Mouse (Mus musculus): ENCODE data around the gene Hspa12a. TPM values are rescaled to one million over a fixed set of nuclear protein-coding genes. Genes with fewer than 3 reads are reported as not detected.
A peak's percentile ranks its signal among the peaks of the same experiment; 100 is the strongest.
"Not testable (repeated sequence)": the region's sequence is repeated elsewhere in the genome, so short reads cannot be mapped to it uniquely, and the experiment has no call there.

The Hspa12a gene
- total RNA-seq, 1 experiment from 2014 or later, result 60.8 TPM

DNA sequence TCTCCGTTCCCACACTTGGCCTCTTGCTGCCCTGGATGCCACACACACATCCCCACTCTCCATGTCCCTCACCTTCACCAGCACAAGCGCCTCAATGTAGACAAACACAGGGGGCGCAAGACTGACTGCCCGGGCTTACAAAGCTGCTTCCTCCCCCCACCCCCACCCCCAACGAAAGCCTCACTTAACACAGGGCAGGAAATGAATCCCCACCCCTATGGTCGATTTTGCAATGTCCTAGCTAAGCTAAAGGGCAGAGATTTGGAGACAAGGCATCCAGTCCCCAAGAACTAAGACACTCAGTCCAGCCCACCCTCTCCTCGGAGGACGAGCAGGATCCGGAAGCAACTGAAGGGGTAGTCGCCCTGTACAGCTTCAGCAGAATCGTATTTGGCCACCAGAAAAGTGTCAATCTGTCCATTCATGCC, 32.5 kb downstream of the Hspa12a start:
- DNase-seq, result peak; percentile 12

DNA sequence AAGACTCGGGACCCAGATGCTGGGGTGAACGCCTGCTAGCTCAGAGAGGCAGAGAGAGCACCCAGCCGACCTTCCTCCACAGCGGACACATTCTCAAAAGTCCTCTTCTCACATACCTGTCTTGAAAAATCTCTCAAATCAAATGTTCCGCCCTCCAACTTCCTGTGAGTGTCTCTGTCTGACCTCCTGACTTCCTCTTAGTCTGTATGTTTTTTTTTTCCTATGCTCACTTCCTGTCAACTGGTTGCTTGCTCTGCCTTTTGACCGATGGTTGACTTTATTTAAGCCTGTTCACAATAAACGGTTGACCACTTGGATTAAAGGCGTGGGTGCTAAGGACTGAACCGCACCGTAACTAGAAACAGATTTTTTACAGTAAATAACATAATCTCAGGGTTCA, 35.4 kb downstream of the Hspa12a start:
- DNase-seq, result no peak

DNA sequence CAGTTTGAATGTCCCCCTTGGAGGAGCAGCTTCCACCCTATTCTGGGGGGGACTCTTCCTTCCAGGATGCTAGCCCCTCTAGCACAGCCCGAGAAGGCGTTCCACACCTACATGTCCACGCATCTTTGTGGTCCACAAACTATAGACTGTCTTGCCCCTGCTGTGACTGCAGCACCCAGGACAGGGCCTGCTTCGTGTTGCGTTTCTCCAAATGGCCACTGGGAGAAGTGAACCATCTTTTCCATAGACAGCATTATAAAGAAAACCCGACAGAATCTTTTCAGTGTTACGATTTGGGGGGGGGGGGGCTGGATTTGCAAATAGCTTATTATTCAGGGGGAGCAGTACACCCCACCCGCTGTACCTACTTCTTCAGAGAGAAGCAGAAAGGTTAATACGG, 36.8 kb downstream of the Hspa12a start:
- DNase-seq, result no peak

DNA sequence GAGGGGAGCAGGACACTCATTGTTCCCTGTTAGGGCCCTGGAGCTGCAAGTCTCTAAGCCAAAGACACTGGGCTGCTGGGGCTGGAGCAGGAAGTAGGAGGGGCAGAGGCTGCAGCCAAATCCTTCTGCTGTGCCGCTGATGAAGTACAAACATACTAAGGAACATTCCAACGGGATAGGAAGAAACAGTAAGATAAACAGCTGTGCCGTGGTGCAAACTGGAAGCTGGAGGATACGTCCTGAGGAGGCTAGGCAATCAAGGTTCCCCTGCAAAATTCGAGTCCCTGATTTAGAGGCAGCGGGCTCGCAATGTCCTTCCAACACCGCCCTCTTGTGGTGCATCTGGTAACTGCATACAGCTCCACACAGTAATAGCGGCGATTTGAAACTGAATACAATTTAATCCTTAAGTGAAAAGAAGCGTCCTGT, 39.5 kb downstream of the Hspa12a start:
- DNase-seq, result peak; percentile 92

DNA sequence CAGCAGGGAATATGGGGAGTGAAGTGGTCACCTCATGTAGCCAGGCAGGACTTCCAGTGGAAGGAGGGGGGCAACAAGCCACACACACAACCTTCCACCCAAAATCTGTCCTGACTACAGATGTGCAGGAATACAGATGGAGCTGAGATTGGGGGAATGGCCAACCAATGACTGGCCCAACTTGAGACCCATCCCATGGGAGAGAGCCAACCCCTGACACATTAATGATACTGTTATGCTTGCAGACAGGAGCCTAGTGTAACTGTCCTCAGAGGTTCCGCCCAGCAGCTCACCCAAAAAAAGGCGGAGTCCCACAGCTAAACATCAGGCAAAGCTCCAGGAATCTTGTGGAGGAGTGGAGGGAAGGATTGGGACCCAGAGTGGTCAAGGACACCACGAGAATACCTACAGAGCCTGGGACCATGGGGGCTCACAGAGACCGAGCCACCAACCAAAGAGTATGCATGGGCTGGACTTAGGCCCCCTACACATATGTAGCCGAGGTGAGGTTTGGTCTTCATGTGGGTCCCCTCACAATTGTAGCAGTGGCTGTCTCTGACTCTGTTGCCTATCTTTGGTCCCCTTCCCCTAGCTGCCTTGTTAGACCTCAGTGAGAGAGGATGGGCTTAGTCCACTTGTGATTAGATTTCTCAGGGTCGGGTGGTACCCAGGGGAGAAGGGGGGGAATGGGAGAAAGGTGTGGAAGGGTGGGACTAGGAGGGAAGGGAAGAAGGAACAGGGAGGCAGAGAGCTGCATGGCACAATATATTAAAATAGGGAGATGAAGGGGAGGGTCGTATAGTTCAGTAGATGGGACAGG, 40.2 kb downstream of the Hspa12a start:
- no peak for DNase-seq

DNA sequence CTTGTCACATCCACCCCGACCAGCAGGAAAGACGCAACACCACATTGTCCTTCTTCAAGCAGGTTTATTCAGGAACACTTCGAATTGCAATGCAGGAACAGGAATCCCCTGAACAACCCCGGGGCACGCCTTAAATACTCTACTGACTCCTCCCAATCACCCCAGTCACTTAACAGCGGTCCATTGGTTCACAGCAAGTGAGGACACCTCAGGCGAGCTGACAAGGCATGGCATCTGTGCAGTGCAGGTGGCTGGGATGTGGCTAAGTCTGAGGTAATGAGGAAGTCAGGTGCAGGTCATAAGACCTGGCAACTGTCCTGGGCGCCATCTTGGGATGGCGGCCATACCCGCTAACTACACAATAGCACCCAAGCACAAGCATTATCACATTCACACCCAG, 43.0 kb downstream of the Hspa12a start:
- not testable (repeated sequence) for DNase-seq

DNA sequence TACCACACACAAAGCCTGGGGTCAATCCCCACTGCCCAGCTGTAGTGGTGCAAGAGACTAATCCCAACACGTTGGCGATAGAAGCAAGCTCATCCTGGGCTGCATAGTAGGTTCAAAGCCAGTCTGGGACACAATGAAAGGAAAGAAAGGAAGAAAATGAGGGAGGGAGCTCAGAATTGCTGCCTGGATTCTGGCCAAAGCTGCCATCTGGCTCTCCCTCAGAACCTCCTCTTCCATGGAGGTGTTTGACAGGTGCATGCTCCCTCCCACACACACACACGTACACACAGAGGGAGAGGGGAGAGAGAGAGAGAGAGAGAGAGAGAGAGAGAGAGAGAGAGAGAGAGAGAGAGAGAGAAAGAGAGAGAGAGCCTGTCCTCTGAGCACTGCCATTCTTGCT, 47.2 kb downstream of the Hspa12a start:
- no peak for DNase-seq

DNA sequence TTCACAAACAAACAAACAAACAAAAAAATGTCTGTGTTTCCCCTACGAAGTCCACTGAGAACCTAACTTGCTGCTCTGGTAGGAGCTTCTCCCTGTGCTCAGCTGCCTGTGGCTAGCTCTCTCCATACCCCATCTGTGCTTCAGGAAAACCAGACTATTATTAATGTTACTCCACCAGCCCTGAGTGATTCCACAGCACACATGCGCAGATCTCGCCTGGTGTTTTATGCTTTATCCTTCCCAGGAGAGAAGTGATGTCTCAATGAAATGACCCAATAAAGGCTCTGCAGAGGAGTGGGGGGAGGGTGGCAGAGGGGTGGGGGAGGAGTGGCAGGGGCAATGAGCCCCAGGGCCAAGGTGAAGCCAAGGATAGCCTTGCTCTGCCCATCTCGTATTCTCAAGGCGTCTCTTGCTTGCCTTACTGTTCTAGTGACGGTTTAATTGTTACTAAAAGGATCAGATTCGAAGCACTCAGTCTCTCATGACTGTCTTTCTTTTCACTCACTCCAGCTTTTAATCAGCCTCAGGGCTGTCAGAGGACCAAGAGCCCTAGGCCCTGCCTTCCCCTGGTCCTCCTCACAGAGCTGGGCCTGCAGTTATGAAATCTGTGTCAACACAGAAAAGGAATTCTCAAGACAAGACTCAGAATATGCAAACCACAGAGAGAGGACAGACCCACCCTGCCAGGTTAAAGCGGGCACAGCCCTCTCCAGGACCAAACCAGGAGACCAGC, 54.0 kb downstream of the Hspa12a start:
- peak; percentile 49 for DNase-seq

DNA sequence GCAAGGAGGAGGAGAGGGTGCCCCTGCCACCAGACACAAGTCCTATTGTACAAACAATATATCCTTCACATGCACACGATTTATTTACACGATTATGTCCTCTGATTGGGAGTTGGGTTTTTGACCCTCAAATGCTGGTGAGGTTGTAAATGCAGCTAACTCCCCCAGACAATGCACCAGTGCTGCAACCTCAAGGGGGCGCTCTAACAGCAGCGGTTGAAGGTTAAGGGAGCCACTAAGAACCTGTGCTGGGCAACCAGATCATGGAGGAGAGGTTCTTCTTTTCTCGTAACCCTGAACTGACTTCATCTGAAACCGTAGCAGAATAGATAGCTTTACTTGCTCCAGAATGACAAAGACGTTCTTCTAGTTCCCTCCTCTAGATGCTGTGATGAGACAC, 57.0 kb downstream of the Hspa12a start:
- peak; percentile 47 for DNase-seq

DNA sequence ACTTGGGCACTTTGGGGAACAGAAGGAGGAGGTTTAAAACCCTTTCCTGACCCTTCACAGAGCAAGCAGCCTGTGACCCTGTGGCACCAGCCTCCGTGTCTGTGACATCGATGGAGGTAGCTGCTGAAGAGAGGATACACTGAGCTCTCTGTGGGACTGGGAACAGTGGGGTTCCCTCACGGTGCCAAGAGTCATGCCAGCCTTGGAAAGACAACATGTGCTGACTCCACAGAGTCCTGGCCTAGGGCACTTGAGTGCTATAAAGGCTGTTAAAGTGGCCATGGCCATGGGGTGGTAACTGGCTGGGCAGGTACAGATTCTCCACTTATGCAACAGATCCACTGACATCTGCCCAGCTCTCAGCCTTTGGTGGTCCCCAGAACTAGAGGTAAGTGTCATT, 60.0 kb downstream of the Hspa12a start:
- DNase-seq, result no peak

DNA sequence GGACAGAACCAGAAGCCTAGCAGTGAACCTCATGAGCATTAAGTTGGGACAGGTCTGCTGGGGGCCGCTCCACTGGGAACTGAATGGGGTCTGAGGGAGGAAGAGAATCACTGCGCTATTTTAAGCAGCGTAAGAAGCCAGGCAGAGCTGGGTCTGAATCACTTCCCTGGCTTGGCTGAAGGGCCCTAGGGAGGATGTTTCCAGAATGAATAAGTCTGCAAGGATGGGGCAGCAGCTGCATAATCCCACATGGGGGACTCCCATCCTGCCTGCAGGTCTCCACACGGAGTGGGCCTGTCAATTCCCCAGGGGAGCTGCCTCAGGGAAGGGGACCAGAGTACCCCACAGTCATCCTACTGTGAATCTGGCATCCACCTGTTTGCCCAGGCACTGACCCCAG, 61.1 kb downstream of the Hspa12a start:
- DNase-seq, result peak; percentile 17

DNA sequence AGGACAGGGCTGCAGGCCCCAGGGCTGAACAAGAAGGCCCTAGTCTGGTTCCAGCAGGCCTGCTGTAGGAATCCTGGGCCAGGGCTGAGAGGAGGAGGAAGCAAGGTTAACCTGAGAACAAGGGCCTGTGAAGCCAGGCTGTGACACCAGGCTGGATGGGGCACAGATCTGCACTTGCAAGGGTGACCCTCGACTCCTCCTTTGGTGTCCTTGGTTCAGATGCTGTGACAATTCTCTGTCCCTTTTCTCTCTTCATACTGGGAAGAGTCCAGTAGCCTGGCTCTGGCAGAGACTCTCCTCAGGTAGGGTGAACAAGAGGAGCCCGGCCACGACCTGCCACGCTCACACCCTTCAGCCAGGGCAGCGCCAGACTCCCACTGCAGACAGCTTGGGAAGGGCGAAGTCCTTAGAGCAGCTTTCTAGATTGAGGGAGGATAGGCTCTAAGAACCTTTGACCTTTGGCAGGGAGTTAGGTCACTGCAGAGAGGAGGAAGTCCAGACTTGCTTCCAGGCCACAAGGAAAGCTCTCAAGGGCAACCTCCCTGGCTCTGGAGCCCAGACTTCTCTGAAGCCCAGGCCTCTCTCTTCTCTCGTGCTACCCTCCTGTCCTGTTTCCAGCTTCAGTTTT, 64.0 kb downstream of the Hspa12a start:
- DNase-seq, result no peak

DNA sequence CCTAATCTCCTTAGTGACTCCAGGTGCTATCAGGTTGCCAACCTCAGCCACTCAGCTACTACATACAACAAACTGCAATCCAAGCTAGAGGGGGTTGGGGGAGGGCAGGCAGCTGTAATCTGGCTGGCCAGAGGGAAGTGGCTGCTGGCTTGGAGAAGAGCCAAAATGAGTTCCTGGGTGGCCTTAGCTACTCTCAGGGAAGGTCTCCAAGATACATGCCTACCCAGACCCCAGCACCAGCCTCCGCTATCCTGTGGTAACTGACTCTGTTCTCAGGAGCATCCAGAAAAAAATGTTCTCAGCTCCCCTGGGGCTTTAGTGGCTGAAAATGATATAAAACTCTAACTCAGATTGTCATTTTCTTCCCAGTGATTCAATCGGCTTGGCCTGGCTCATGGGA, 64.9 kb downstream of the Hspa12a start:
- DNase-seq, result peak; percentile 48

DNA sequence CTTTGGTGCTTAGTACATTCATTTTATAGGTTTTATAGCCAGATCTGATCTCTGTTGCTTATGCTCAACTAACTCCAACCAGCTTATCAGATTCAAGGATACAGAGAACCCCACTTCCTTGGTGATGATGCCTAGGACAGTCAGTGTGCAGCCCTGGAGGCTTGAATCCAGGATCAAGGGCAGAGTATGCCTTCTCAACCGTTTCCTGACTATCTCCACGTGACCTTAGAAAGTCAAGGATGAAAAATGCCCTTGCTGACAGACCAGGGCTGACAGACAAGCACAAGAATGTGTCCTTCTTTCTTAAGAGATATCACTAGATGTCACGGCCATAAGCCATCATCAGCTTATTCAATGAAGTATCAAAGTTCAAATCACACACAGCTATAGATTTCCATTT, 69.9 kb downstream of the Hspa12a start:
- peak; percentile 46 for DNase-seq

DNA sequence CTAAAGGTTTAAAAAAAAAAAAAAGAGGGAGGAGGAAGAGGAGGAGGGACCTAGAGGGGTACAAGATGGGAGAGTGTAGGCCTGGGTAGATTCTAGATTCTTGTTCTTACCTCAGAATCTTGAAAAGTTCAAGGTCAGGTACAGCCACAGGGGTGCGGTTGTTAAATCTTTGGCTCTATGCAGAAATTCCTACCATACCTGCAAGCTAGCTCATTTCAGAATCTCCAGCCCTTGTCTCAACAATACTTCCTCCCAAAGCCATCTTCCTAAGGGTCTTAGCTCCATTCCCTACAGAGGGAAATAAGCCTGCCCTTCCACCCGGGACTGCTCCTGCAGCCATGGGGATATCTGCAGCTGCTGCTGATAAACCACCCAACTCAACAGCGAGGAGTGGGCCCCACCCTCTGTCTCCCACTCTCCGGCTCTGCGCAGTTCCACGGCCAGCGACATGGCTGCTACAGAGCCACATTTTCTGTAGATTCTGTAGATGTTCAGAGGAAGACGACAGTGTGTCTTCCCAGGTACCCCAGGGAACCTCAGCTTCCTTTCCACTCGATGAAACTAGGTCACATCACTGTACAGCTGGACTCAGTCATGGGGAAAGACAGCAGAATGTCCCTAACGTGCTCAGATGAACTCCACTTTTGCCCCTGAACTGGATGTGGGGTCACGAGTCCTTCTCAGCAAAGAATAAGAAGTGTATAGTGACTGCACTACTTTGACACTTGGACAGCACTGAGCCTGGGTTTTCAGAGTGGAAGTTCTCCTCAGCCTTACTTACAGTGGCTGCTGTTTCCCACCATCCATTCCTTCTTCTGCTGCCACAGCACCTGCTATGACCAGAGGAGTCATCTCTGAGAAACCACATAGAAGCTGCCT, 70.8 kb downstream of the Hspa12a start:
- DNase-seq, result no peak

DNA sequence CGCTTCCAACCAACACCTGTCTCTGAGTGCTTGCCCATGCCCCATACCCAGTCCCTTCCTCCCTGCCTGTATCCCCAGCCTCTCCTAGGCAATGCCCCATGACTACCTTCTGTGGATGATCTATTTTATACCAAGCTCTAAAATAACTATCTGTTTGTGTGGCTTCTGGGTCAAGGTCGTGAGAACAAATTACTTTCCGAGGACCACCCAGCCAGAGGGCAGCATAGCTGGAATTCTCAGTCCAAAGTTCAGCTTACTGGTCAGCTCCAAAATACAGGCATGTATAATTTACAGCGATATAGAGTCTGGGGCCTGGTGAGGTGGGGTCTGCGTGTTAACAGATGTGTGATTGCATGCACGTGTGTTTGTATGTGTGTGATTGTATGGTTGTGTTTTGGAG, 71.6 kb downstream of the Hspa12a start:
- no peak for DNase-seq

DNA sequence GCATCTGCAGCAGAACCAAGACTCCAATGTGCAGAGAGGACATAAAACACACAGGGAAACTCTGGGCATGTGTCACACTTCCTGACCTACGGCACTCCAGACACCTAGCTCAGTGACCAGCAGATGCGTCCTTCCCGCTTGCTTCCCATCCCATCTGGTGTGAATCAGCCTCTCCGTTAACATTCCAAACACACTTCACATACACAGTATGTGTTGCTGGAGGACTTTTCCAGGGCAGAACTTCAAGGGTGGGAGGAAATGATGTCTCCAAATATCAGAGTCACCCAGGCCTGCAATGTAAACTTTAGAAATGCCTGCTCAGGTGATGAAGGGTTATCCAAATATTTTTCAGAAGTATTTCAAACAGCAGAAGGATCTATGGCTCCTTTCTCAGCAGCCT, 76.8 kb downstream of the Hspa12a start:
- no peak for DNase-seq

DNA sequence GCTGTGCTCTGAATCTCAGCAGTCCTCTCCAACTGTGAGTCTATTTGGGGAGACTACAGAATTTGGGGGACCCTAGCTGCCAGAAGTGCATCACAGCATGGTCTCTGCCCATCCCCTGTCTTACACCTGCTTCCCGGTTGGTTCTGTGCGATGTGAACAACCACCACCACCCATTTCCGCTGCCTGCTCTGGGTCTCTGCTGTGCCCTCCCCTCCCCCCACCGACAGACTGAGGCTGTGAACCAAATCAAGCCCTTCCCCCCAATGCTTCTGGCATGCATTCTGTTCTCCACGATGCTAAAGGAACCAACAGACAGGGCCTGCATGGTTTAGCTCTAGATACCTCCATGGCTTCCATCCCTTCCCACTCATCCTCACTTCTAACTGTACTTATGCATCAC, 78.2 kb downstream of the Hspa12a start:
- no peak for DNase-seq

DNA sequence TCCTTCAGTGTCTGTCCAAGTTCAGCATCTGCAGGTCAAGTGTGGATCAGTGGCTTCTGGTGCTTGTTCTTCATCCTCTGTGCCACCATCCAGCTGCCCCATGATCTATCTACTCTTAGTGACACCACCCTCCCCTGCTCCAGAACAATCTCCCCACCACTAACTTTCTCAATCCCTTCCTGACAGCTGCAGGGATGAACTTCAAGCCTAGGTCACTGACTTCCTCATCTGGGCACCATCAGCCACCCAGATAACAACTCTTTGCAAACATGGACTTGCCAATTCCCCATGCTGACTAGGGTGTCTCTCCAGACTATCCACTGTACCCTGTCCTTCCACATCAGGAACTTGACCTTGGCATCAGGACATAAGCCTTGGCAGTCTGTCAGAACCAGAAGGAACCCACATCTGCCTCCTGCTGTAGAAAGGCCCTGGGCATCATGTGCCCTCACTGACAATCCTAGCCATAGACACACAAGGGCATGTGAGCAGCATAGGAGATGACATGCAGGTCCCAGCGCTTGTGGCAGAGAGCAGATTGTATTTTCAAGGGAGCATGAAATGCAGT, 79.4 kb downstream of the Hspa12a start:
- no peak for DNase-seq

DNA sequence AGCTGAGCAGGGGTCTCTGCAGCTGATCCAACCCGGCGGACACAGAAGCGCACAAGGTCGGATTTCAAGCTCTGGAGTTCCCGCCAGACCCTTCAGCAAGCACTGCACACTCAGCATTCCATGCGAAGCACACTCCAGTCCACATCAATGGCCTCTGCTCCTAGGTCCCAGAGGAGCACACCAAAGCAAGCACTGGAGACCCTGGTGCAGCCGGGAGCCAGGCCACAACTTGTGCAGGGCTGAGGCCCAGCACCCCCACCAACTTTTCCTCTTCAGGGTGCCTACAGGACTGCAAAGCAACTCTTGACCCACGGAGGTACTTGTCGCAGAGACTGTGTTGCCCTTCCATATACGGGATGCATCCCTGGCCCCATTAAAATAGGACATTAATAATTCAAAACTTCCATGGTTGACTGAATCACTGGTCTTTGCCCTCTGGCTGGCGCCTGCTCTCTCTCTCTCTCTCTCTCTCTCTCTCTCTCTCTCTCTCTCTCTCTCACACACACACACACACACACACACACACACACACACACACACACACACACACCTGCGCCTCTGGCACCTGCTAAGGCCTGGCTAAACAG, 82.2 kb downstream of the Hspa12a start:
- DNase-seq, result no peak

Measured in adrenal gland, postnatal 14 days (tissue).